Mouse (Mus musculus) lung, postnatal 0 days (tissue): ENCODE measurements around the gene C2cd2. TPM values are rescaled to one million over a fixed set of nuclear protein-coding genes. Genes with fewer than 3 reads are reported as not detected.
A peak's percentile ranks its signal among the peaks of the same experiment; 100 is the strongest.

Experiments
- ATAC-seq: fragments of 200-750 bp; cut with Nextera tagmentation; 2 replicates; pipeline ENCODE4 v1.8.0; 2017; ENCODE audit warnings: moderate library complexity
- DNase-seq: peaks from one replicate; pipeline ENCODE4 v3.0.0-alpha.2; 2016; ENCODE audit warnings: low spot score
- H3K27ac ChIP-seq: fragments of 300-500 bp; sonication (generic); 2 replicates; pipeline ENCODE4 v1.5.1; 2014; ENCODE audit warnings: antibody characterized with exemption, mild to moderate bottlenecking, low read length, mixed read lengths
- H3K27me3 ChIP-seq: fragments of 300-500 bp; sonication (generic); replicated peaks from 2 replicates; pipeline ENCODE4 v1.6.1; 2014; ENCODE audit warnings: low read length, mixed read lengths; ENCODE audit not compliant: insufficient read depth
- H3K36me3 ChIP-seq: fragments of 300-500 bp; sonication (generic); 2 replicates; pipeline ENCODE4 v1.6.1; 2014; ENCODE audit warnings: low read length, mixed read lengths; ENCODE audit not compliant: insufficient read depth
- H3K4me1 ChIP-seq: fragments of 300-500 bp; sonication (generic); 2 replicates; pipeline ENCODE4 v1.6.1; 2014; ENCODE audit warnings: antibody characterized with exemption, low read depth, low read length, mixed read lengths; ENCODE audit not compliant: insufficient read depth
- H3K4me2 ChIP-seq: fragments of 300-500 bp; sonication (generic); replicated peaks from 2 replicates; pipeline ENCODE4 v1.6.1; 2014; ENCODE audit warnings: low read depth, mild to moderate bottlenecking, low read length, moderate library complexity, mixed read lengths
- H3K4me3 ChIP-seq: fragments of 300-500 bp; sonication (generic); 2 replicates; pipeline ENCODE4 v1.5.1; 2014; ENCODE audit warnings: low read depth, low read length
- H3K9ac ChIP-seq: fragments of 300-500 bp; sonication (generic); replicated peaks from 2 replicates; pipeline ENCODE4 v1.6.1; 2014; ENCODE audit warnings: low read depth, mild to moderate bottlenecking
- H3K9me3 ChIP-seq: fragments of 300-500 bp; sonication (generic); 2 replicates; pipeline ENCODE4 v1.6.1; 2016; ENCODE audit warnings: low read length, mixed read lengths
- CTCF ChIP-seq: IDR thresholded peaks from 2 replicates; pipeline ENCODE4 v1.5.1; 2016; ENCODE audit warnings: antibody characterized with exemption, mild to moderate bottlenecking
- EP300 ChIP-seq: IDR thresholded peaks from 2 replicates; pipeline ENCODE4 v1.6.1; 2016; ENCODE audit warnings: antibody characterized with exemption, mild to moderate bottlenecking, control low read depth
- WGBS: fragments of 180-500 bp; shearing (Covaris S2); extraction: QIAGEN DNeasy Blood & Tissue Kit; methylation state at CpG from one replicate; pipeline ENCODE4 v1.1.7; 2014; 5-methylcytosine and 5-hydroxymethylcytosine counted together
- polyA plus RNA-seq: library from polyadenylated mRNA; unstranded; fragments of >200 nt; fragmentation: Nextera tagmentation; extraction: Ambion mirVana; gene quantifications from 2 replicates; pipeline ENCODE4 v1.2.1, GENCODE M21; 2015

C2cd2 gene
- polyA plus RNA-seq, 1 experiment from 2014 or later = 15.0 TPM

GRCm38 (mm10) chr16:97961381-97962150 lies 832 bp downstream of the C2cd2 start:
- peak overlapping the region; percentile 95 for H3K27ac ChIP-seq
- ATAC-seq (no peak), DNase-seq (peak; percentile 22)
- H3K4me1 ChIP-seq = no peaks in the 10 kb centered on the region
- H3K9me3 ChIP-seq = no peaks in the 10 kb centered on the region
- H3K36me3 ChIP-seq = no peaks in the 10 kb centered on the region
- peak overlapping the region; percentile 93 for H3K4me2 ChIP-seq
- peak overlapping the region; percentile 80 for H3K4me3 ChIP-seq
- H3K27me3 ChIP-seq = no peaks in the 10 kb centered on the region
- TF ChIP-seq CTCF (no peak), EP300 (no peak)
- H3K9ac ChIP-seq = peak overlapping the region; percentile 85
- WGBS = 4% methylated on average over 36 of the region's 36 CpGs

- 88% methylated on average over 3 of the region's 3 CpGs for WGBS
- no peaks in the 10 kb centered on the region for H3K27me3 ChIP-seq
- TF ChIP-seq EP300 (no peak), CTCF (no peak)
- DNase-seq (no peak), ATAC-seq (no peak)
- H3K4me2 ChIP-seq = no peak overlapping the region
- no peak overlapping the region for H3K4me3 ChIP-seq
- H3K9ac ChIP-seq = no peak overlapping the region
- no peaks in the 10 kb centered on the region for H3K4me1 ChIP-seq
- no peaks in the 10 kb centered on the region for H3K9me3 ChIP-seq
- peaks cover 6% of the 10 kb centered on the region for H3K36me3 ChIP-seq
- H3K27ac ChIP-seq = no peak overlapping the region
Measured at GRCm38 (mm10) chr16:97960348-97960747, 2.0 kb downstream of the C2cd2 start.

DNA sequence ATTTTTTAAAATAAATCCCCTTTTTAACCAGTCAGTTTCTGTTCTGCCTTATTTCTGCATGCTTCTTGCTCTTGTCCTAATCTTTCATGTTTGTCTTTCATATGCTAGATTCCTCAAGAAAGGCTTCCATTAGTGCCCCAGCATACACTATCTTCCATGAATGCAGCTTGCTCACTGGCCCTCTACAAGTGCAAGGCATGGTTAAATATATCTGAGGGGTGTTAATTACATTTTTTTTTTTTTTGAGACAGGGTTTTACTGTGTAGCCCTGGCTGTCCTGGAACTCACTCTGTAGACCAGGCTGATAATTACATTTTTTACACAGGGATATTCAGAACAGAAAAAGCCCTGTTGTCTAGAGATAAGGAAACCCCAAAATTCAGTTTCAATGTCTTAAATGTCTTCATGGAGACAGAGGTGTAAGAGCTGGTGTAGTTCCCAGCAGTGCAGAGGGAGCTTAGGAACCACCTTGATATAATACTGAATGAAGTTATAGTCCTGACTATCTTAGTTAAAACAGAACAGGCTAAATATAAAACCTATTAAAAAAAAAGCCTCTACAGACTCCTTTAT lies 3.9 kb downstream of the C2cd2 start:
- no peak overlapping the region for H3K27ac ChIP-seq
- H3K4me1 ChIP-seq = no peaks in the 10 kb centered on the region
- ATAC-seq (no peak), DNase-seq (no peak)
- TF ChIP-seq EP300 = no peak
- TF ChIP-seq CTCF = no peak
- no peaks in the 10 kb centered on the region for H3K9me3 ChIP-seq
- H3K36me3 ChIP-seq = peaks cover 7% of the 10 kb centered on the region
- no peak overlapping the region for H3K4me2 ChIP-seq
- H3K4me3 ChIP-seq = no peak overlapping the region
- H3K9ac ChIP-seq = no peak overlapping the region
- H3K27me3 ChIP-seq = no peaks in the 10 kb centered on the region

- ATAC-seq (no peak), DNase-seq (no peak)
- no peaks in the 10 kb centered on the region for H3K9me3 ChIP-seq
- H3K4me1 ChIP-seq = no peaks in the 10 kb centered on the region
- H3K36me3 ChIP-seq = peaks cover 10% of the 10 kb centered on the region
- H3K4me3 ChIP-seq = no peak overlapping the region
- no peaks in the 10 kb centered on the region for H3K27me3 ChIP-seq
- TF ChIP-seq CTCF (no peak), EP300 (no peak)
- no peak overlapping the region for H3K27ac ChIP-seq
- no peak overlapping the region for H3K4me2 ChIP-seq
- no peak overlapping the region for H3K9ac ChIP-seq
Measured at GRCm38 (mm10) chr16:97957626-97958025, 4.8 kb downstream of the C2cd2 start.

GRCm38 (mm10) chr16:97956011-97956410 lies 6.4 kb downstream of the C2cd2 start:
- peaks cover 23% of the 10 kb centered on the region for H3K36me3 ChIP-seq
- no peak overlapping the region for H3K4me3 ChIP-seq
- WGBS = 77% methylated on average over 2 of the region's 2 CpGs
- H3K27me3 ChIP-seq = no peaks in the 10 kb centered on the region
- H3K4me2 ChIP-seq = no peak overlapping the region
- H3K27ac ChIP-seq = no peak overlapping the region
- ATAC-seq (no peak), DNase-seq (no peak)
- H3K9me3 ChIP-seq = no peaks in the 10 kb centered on the region
- H3K9ac ChIP-seq = no peak overlapping the region
- TF ChIP-seq EP300 (no peak), CTCF (no peak)
- no peaks in the 10 kb centered on the region for H3K4me1 ChIP-seq

DNA sequence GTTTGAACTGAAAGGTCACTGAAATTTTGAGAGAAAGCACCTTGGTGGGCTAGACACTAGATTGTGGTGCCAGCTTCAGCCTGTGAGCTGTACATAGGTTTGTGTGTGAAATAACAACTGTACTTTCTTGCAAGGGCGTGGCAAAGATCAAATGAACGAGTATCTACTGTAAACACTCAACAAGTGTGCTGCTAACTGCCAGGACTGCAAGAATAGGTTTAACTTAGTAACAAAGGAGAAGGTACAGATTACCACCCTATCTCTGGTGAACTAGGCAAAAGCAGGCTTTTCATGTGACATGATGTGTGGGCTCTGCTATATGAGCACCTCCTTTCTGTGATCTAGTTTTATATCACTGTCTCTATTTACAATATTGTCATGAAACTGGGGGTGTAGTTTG lies 9.1 kb downstream of the C2cd2 start:
- Histone ChIP-seq H3K9ac (no peak overlapping the region), H3K27ac (no peak overlapping the region), H3K9me3 (no peaks in the 10 kb centered on the region), H3K27me3 (no peaks in the 10 kb centered on the region), H3K36me3 (peaks cover 36% of the 10 kb centered on the region), H3K4me1 (no peaks in the 10 kb centered on the region), H3K4me2 (no peak overlapping the region), H3K4me3 (no peak overlapping the region)
- 62% methylated on average over 2 of the region's 2 CpGs for WGBS
- TF ChIP-seq CTCF (no peak), EP300 (no peak)
- DNase-seq (no peak), ATAC-seq (no peak)
